Mouse (Mus musculus): ENCODE measurements around the gene Lfng. TPM values are rescaled to one million over a fixed set of nuclear protein-coding genes. Genes with fewer than 3 reads are reported as not detected.

Gene Lfng
- polyA plus RNA-seq, 1 experiment = 1.4 TPM

GRCm38 (mm10) chr5:140647031-140647760 lies 40.1 kb downstream of the Lfng start:
- Histone ChIP-seq H3K4me3 (ENCODE audit: control insufficient read depth, low read depth, low read length) (no peak overlapping the region), H3K27ac (ENCODE audit: control insufficient read depth, insufficient read depth, low read depth, low read length) (no peak overlapping the region), H3K27me3 (ENCODE audit: control insufficient read depth, insufficient read depth, low read length) (no peaks in the 10 kb centered on the region), H3K36me3 (ENCODE audit: control insufficient read depth, insufficient read depth, low read length) (no peaks in the 10 kb centered on the region), H3K4me1 (ENCODE audit: control insufficient read depth, insufficient read depth, low read length) (peaks cover 20% of the 10 kb centered on the region)
- TF ChIP-seq CTCF (IDR thresholded peaks at IDR 0.05; ENCODE audit: control insufficient read depth, insufficient read depth, insufficient replicate concordance, low read depth, low read length) = no peak

- peak overlapping the region; percentile 87 for H3K4me3 ChIP-seq (ENCODE audit: control insufficient read depth, low read depth, low read length)
- TF ChIP-seq POLR2A (IDR thresholded peaks at IDR 0.05; ENCODE audit: control insufficient read depth, low read depth, low read length) = no peak
- no peak for TF ChIP-seq CTCF (IDR thresholded peaks at IDR 0.05; ENCODE audit: control insufficient read depth, insufficient read depth, insufficient replicate concordance, low read depth, low read length)
- no peak overlapping the region for H3K27ac ChIP-seq (ENCODE audit: control insufficient read depth, insufficient read depth, low read depth, low read length)
- H3K36me3 ChIP-seq (ENCODE audit: control insufficient read depth, insufficient read depth, low read length) = no peaks in the 10 kb centered on the region
- H3K27me3 ChIP-seq (ENCODE audit: control insufficient read depth, insufficient read depth, low read length) = no peaks in the 10 kb centered on the region
- H3K4me1 ChIP-seq (ENCODE audit: control insufficient read depth, insufficient read depth, low read length) = peaks cover 20% of the 10 kb centered on the region
Observed at GRCm38 (mm10) chr5:140647821-140648518, 40.9 kb downstream of the Lfng start.

DNA sequence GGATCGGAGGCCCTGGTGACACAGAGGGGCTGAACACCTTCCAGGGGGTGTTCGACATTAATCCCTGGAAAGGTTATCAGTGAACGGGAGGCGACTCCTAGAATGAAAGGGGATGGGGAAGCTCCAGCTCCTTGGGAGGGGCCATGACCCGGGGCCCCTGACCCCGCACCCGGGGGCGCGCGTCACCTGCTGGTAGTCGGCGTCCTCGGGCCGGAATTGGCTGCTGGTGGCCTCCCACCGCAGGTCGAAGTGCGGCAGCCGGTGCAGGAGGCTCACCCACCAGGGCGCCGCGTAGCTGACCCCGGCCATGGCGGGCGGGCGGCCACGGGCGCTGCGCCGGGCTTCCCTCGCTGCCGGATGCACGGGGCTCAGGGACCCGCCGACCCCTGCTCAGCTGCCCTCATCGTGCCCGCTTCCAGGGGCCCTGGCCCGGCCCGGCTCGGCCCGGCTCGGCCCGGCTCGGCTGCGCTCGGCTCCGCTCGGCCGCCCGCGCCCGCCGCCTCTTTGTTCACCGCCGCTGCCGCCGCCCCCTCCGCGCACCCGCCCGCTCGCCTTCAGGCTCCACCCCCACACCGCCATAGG lies 41.5 kb downstream of the Lfng start, which contains the start of gene Ttyh3:
Gene Ttyh3 (minus strand): TSS at position 513 of the 582 bp plus-strand sequence.
- Histone ChIP-seq H3K36me3 (ENCODE audit: control insufficient read depth, insufficient read depth, low read length) (no peaks in the 10 kb centered on the region), H3K27me3 (ENCODE audit: control insufficient read depth, insufficient read depth, low read length) (no peaks in the 10 kb centered on the region), H3K4me1 (ENCODE audit: control insufficient read depth, insufficient read depth, low read length) (peaks cover 20% of the 10 kb centered on the region), H3K4me3 (ENCODE audit: control insufficient read depth, low read depth, low read length) (peak within 1 kb of the TSS; percentile 92), H3K27ac (ENCODE audit: control insufficient read depth, insufficient read depth, low read depth, low read length) (peak within 1 kb of the TSS; percentile 88)
- no peak for TF ChIP-seq CTCF (IDR thresholded peaks at IDR 0.05; ENCODE audit: control insufficient read depth, insufficient read depth, insufficient replicate concordance, low read depth, low read length)
- TF ChIP-seq POLR2A (IDR thresholded peaks at IDR 0.05; ENCODE audit: control insufficient read depth, low read depth, low read length) = no peak

- H3K36me3 ChIP-seq (ENCODE audit: control insufficient read depth, insufficient read depth, low read length) = no peaks in the 10 kb centered on the region
- H3K4me3 ChIP-seq (ENCODE audit: control insufficient read depth, low read depth, low read length) = peak overlapping the region; percentile 92
- H3K27me3 ChIP-seq (ENCODE audit: control insufficient read depth, insufficient read depth, low read length) = no peaks in the 10 kb centered on the region
- peak; percentile 74; the same call in 1 of the 2 replicates for TF ChIP-seq POLR2A (IDR thresholded peaks at IDR 0.05; ENCODE audit: control insufficient read depth, low read depth, low read length)
- no peak for TF ChIP-seq CTCF (IDR thresholded peaks at IDR 0.05; ENCODE audit: control insufficient read depth, insufficient read depth, insufficient replicate concordance, low read depth, low read length)
- peak overlapping the region; percentile 88 for H3K27ac ChIP-seq (ENCODE audit: control insufficient read depth, insufficient read depth, low read depth, low read length)
- H3K4me1 ChIP-seq (ENCODE audit: control insufficient read depth, insufficient read depth, low read length) = peaks cover 20% of the 10 kb centered on the region
Observed at GRCm38 (mm10) chr5:140649101-140649667, 42.1 kb downstream of the Lfng start.

- Histone ChIP-seq H3K27me3 (ENCODE audit: control insufficient read depth, insufficient read depth, low read length) (no peaks in the 10 kb centered on the region), H3K4me1 (ENCODE audit: control insufficient read depth, insufficient read depth, low read length) (peaks cover 22% of the 10 kb centered on the region), H3K27ac (ENCODE audit: control insufficient read depth, insufficient read depth, low read depth, low read length) (no peak overlapping the region)
Observed at GRCm38 (mm10) chr5:140649881-140650414, 42.8 kb downstream of the Lfng start.

DNA sequence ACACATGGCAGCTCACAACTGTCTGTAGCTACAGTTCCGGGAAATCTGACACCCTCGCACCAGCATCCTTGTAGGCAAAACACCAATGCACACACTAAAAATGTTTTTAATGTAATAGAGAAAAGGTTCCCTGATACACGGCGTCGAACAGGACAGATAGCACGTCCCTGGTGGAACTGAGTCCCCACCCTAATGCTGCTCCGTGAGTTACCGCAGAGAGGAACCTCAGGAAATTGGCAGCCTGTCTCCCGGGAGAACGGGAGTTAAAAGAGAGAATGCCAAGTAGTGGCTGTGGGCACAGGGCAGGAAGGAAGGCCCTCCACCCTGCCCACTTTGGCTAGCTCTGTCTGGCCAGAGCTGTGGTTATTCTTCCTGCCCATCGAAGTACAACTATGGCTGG lies 44.1 kb downstream of the Lfng start:
- Histone ChIP-seq H3K4me1 (ENCODE audit: control insufficient read depth, insufficient read depth, low read length) (peaks cover 22% of the 10 kb centered on the region), H3K4me3 (ENCODE audit: control insufficient read depth, low read depth, low read length) (no peak overlapping the region), H3K27me3 (ENCODE audit: control insufficient read depth, insufficient read depth, low read length) (no peaks in the 10 kb centered on the region), H3K36me3 (ENCODE audit: control insufficient read depth, insufficient read depth, low read length) (no peaks in the 10 kb centered on the region), H3K27ac (ENCODE audit: control insufficient read depth, insufficient read depth, low read depth, low read length) (no peak overlapping the region)
- TF ChIP-seq CTCF (IDR thresholded peaks at IDR 0.05; ENCODE audit: control insufficient read depth, insufficient read depth, insufficient replicate concordance, low read depth, low read length) (no peak), POLR2A (IDR thresholded peaks at IDR 0.05; ENCODE audit: control insufficient read depth, low read depth, low read length) (no peak)

More at GRCm38 (mm10) chr5:140649881-140650414, 42.8 kb downstream of the Lfng start:
- TF ChIP-seq POLR2A (IDR thresholded peaks at IDR 0.05; ENCODE audit: control insufficient read depth, low read depth, low read length) (no peak), CTCF (IDR thresholded peaks at IDR 0.05; ENCODE audit: control insufficient read depth, insufficient read depth, insufficient replicate concordance, low read depth, low read length) (no peak)
- Histone ChIP-seq H3K36me3 (ENCODE audit: control insufficient read depth, insufficient read depth, low read length) (no peaks in the 10 kb centered on the region), H3K4me3 (ENCODE audit: control insufficient read depth, low read depth, low read length) (peak overlapping the region; percentile 92)
